8 mouse cellular contexts compared by ENCODE assay signal in the genomic region with DNA sequence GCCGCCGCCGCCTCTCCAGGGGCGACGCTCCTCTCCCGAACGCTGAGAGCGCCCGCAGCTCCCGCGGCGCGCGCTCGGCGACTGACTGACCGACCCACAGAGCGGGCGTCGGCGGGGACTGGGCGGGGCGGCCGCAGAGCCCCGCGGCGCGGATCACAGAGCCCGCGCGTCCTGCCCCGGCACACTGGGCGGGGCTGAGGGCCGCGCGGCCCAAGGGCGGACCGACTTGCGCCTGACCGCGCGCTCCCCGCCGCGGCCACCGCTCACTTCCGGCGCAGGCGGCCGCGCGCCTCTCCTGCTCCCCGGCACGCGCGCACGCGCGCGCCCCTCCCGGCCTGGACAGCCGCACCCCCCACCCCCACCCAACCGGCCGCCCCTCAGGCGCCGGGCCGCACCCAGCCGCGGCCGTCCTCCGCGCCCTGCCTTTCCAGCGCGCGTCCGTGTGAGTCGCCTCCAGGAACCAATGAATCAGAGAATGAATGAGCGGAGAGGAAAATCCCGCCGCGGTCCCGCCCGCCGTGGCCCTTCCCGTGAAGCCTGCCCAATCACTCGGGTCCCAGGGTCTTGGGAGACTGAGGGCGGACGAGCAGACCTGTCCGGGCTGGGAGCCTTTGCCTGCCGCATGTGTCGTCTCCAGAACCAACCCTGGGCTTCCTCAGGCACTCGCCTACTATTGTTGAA. TPM values are rescaled to one million over a fixed set of nuclear protein-coding genes. Genes with fewer than 3 reads are reported as not detected.
A peak's percentile ranks its signal among the peaks of the same experiment; 100 is the strongest.
DNase-seq lines count a peak whose midpoint lies in the region; ATAC-seq lines count a peak whose summit lies in the region.

A gene (minus strand): TSS at position 474 of the 681 bp plus-strand sequence.

- peak within 1 kb of the TSS; percentile 98 for H3K4me3 ChIP-seq in hindbrain, embryonic 14.5 days (replicated peaks; ENCODE audit: low read length)

- no peaks in the 10 kb centered on the region for H3K9me3 ChIP-seq in hindbrain, embryonic 14.5 days (ENCODE audit: control insufficient read depth, low read length)

- H3K4me1 ChIP-seq in hindbrain, embryonic 14.5 days (replicated peaks; ENCODE audit: control insufficient read depth, insufficient read depth, low read length) = peaks cover 12% of the 10 kb centered on the region

- H3K36me3 ChIP-seq in hindbrain, embryonic 14.5 days (replicated peaks; ENCODE audit: control insufficient read depth, insufficient read depth) = 0 out of 2 replicates have a peak, but pooled peaks cover under 1% of the 10 kb centered on the region

- no peaks in the 10 kb centered on the region for H3K27me3 ChIP-seq in hindbrain, embryonic 14.5 days (ENCODE audit: control insufficient read depth, insufficient read depth, low read length)

- H3K4me2 ChIP-seq in hindbrain, embryonic 14.5 days (replicated peaks) = peak within 1 kb of the TSS; percentile 59

- H3K27ac ChIP-seq in hindbrain, embryonic 14.5 days = peak within 1 kb of the TSS; percentile 100

- peak; percentile 94 for DNase-seq in NIH3T3 (ENCODE audit: low read depth)
- peak; percentile 88 for DNase-seq in cerebellum, adult 9-11 months
- DNase-seq in frontal cortex, postnatal 25 days (ENCODE audit: low spot score in 2 of 2) = peak; percentile 45 to 60
- DNase-seq in hindbrain, embryonic 14.5 days (ENCODE audit: low spot score) = peak; percentile 85
- peak; percentile 56 to 64 for DNase-seq in layer of hippocampus, postnatal 25 days (ENCODE audit: extremely low spot score in 1 of 2, low spot score in 1 of 2)
- peak; percentile 87 for DNase-seq in lung, postnatal 14 days
- DNase-seq in retina, embryonic 14.5 days (ENCODE audit: low spot score) = peak; percentile 91
- DNase-seq in thymus, postnatal 4 days = peak; percentile 68

- peak within 1 kb of the TSS; percentile 99 for H3K9ac ChIP-seq in hindbrain, embryonic 14.5 days

- under 1% methylated on average over 71 of the region's 92 CpGs for WGBS in hindbrain, embryonic 14.5 days

- ATAC-seq in hindbrain, embryonic 14.5 days (ENCODE audit: low FRiP score) = peak; percentile 97

RNA-seq across cellular contexts. Expression of the gene that starts here (rescaled TPM):
- polyA plus RNA-seq in hindbrain, embryonic 14.5 days (2014; fragmentation: Nextera tagmentation; extraction: Ambion mirVana) = 34.9 and 36.7 TPM in 2 replicates
- total RNA-seq in layer of hippocampus, postnatal 25 days (2021) = 10 to 100 TPM; 53.5 to 60.4 TPM

Comparison
In these comparisons a context has a peak if more than half of its experiments do, and no peak if none do; other contexts are left out.
1. Peak in every context shown above with its lines: DNase-seq, ATAC-seq, H3K4me3 ChIP-seq and H3K27ac ChIP-seq.